Mouse (Mus musculus): ENCODE data around the gene Dysf. TPM values are rescaled to one million over a fixed set of nuclear protein-coding genes. Genes with fewer than 3 reads are reported as not detected.

Gene Dysf
- polyA plus RNA-seq, 1 experiment from 2014 or later = 13.1 TPM

DNA sequence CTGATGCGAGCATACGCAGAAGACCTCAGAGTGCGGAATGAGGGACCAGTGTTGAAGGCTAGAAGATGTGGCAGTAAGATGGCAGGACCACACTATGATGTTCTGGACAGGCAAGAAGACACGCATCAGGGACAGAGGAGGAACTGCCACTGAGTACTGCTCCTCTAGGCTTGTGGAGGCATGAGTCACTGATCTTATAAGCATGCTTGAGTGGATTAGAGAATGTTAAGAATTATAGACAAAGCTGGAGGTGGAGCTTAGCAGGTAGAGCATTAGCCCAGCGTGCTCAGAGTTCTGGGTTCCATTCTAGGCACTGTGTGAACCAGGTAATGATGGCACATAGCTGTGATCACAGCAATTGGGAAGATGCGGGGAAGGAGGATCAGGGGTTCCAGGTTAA lies 165.2 kb downstream of the Dysf start:
- H3K9me3 ChIP-seq = peaks cover 4% of the 10 kb centered on the region; the same call in 1 of the 2 replicates
- peaks cover 1% of the 10 kb centered on the region for H3K4me1 ChIP-seq
- no peak overlapping the region for H3K27ac ChIP-seq (replicated peaks)
- peaks cover 35% of the 10 kb centered on the region for H3K36me3 ChIP-seq
- no peaks in the 10 kb centered on the region for H3K27me3 ChIP-seq (replicated peaks)
- H3K4me2 ChIP-seq = no peak overlapping the region
- no peak overlapping the region for H3K9ac ChIP-seq
- 88% methylated on average over 6 of the region's 6 CpGs for WGBS
- H3K4me3 ChIP-seq = no peak overlapping the region
- ATAC-seq (ENCODE audit: extremely low read depth, insufficient number of reproducible peaks, low FRiP score, low TSS enrichment) = no peak

DNA sequence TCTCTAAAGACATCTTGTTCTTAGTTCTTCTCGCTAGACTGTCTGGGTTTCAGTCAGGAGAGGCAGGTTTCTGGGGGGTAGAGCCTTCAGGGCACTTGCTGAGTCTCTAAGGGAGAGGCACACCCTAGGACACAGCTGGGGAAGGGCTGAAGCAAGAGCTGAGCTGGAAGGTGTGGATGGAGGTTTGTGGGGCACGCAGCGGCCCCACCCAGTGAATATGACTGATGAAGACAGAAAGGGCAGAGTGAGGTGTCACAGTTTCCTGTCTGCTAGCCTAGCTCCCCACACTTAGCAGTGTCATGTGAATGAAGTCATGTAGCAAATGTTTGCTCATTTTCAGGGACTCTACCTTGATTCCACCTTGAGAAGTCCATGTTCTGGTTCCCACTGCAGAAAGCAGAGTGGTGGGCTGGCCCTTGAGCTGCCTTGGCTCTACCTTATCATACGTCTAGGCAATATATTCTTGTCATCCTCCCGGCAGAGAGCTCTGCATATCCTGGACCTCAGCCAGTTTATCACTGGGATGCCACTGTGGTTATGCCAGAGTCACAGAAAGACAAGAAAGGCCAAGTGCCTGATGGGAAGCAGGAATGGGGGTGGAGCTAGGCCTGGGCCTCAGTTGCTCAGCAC lies 170.5 kb downstream of the Dysf start:
- H3K4me3 ChIP-seq = no peak overlapping the region
- no peak overlapping the region for H3K4me2 ChIP-seq
- H3K9me3 ChIP-seq = peaks cover 4% of the 10 kb centered on the region; the same call in 1 of the 2 replicates
- peaks cover 18% of the 10 kb centered on the region for H3K36me3 ChIP-seq
- peak overlapping the region; percentile 39; the same call in 1 of the 2 replicates for H3K27ac ChIP-seq (replicated peaks)
- H3K4me1 ChIP-seq = peaks cover 27% of the 10 kb centered on the region
- no peak overlapping the region for H3K9ac ChIP-seq
- H3K27me3 ChIP-seq (replicated peaks) = no peaks in the 10 kb centered on the region
- ATAC-seq (ENCODE audit: extremely low read depth, insufficient number of reproducible peaks, low FRiP score, low TSS enrichment) = no peak; the same call in 1 of the 2 replicates
- 61% methylated on average over 5 of the region's 5 CpGs for WGBS

DNA sequence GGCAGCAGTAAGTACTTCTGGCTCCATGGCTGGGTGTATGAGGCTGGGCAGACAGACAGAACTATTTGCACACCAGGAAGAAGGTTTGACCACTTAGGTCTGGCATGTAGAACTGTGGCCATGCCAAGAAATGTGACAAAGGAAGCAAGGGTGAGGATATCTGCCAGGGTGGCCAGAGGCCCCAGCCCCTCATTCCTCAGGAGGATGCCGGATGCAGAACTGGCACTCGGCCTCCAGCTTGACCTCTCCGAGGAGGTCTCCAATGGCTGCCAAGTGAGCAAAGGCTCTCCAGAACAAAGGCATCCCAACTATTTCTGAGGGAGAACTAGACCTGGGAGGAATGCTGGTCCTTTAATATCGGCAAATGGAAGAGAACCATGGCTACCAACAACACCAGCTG lies 173.1 kb downstream of the Dysf start:
- WGBS = 11% methylated on average over 4 of the region's 4 CpGs
- Histone ChIP-seq H3K27me3 (replicated peaks) (no peaks in the 10 kb centered on the region), H3K9me3 (peaks cover 3% of the 10 kb centered on the region; the same call in 1 of the 2 replicates), H3K36me3 (peaks cover 7% of the 10 kb centered on the region; the same call in 1 of the 2 replicates), H3K4me3 (no peak overlapping the region), H3K4me2 (no peak overlapping the region), H3K9ac (no peak overlapping the region), H3K27ac (replicated peaks) (peak overlapping the region; percentile 73), H3K4me1 (peaks cover 37% of the 10 kb centered on the region)
- peak; percentile 51 for ATAC-seq (ENCODE audit: extremely low read depth, insufficient number of reproducible peaks, low FRiP score, low TSS enrichment)

DNA sequence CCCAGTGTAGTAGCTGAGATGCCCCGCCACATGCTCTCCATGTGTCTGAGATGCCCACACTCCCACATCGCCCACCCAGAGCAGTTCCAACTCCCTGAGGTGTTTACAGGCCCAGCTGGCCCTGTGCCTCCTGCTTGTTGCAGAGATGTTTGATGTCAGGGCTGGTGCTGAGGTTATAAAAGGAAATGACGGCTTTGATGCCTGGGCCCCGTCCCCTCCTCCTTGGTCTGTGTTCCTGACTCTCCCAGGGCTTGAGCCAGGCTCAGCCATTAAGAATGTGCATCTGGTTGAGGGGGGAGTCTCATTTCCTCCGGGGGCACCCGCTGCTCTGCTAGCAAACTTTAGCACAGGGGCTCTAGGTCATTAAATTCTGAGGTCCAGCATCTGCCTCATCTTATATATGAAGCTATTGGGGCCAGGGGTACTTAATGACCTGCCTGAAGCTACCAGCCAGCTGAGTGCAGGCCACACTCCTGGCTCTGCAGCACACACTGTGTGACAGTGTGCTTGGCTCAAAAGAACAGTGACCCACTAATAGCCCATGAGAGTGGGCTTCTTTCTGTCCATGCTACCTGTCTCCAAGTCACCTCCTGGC lies 183.4 kb downstream of the Dysf start:
- ATAC-seq (ENCODE audit: extremely low read depth, insufficient number of reproducible peaks, low FRiP score, low TSS enrichment) = no peak
- H3K9ac ChIP-seq = no peak overlapping the region
- no peak overlapping the region for H3K4me3 ChIP-seq
- H3K36me3 ChIP-seq = peaks cover 88% of the 10 kb centered on the region
- no peaks in the 10 kb centered on the region for H3K27me3 ChIP-seq (replicated peaks)
- no peak overlapping the region for H3K4me2 ChIP-seq
- peaks cover 12% of the 10 kb centered on the region for H3K4me1 ChIP-seq
- 62% methylated on average over 6 of the region's 6 CpGs for WGBS
- no peaks in the 10 kb centered on the region for H3K9me3 ChIP-seq
- H3K27ac ChIP-seq (replicated peaks) = 0 out of 2 replicates have a peak overlapping the region, but pooled peaks have one; percentile 42

DNA sequence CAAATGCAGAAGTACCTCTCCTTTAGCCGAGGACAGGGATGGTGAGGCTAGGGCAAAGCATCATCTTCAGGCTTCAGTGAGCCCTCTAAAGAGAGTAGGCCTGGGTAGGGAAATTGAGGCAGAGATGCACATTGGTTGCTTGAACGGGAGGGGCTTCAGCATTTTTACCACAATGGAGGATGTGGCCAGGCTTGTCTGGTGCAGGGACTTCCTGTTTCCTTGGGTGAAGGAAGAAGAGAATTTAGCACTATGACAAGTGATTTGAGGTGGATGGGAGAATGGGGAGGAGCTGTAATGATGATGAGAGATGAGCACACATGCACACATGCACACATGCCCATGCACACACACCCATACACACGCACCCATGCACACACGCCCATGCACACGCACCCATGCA lies 188.1 kb downstream of the Dysf start:
- no peak overlapping the region for H3K9ac ChIP-seq
- H3K27me3 ChIP-seq (replicated peaks) = no peaks in the 10 kb centered on the region
- peaks cover 6% of the 10 kb centered on the region for H3K4me1 ChIP-seq
- H3K27ac ChIP-seq (replicated peaks) = no peak overlapping the region
- H3K4me2 ChIP-seq = no peak overlapping the region
- WGBS = 80% methylated on average over 5 of the region's 5 CpGs
- 0 out of 2 replicates have a peak, but pooled peaks cover 3% of the 10 kb centered on the region for H3K9me3 ChIP-seq
- H3K4me3 ChIP-seq = no peak overlapping the region
- no peak for ATAC-seq (ENCODE audit: extremely low read depth, insufficient number of reproducible peaks, low FRiP score, low TSS enrichment)
- H3K36me3 ChIP-seq = peaks cover 93% of the 10 kb centered on the region

DNA sequence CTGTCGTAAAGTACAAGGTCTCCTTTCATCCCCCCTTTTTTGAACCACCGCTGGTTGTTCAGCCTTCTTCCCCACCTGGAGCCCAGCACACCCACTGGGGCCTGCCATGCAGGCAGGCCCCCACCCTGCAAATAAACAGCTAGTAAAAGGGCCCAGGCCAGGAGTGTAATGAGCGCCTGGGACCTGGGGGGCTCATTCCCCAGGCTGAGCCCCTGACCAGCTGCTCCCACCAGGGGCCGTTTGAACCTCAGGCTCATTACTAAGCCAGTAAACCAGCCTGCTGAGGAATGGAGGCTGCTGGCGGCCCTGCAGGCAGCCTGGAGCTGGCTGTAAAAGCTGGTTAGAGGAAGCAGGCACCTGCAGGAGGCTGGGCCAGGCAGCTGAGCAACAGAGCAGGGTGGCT lies 189.4 kb downstream of the Dysf start:
- H3K27ac ChIP-seq (replicated peaks) = no peak overlapping the region
- H3K4me3 ChIP-seq = no peak overlapping the region
- 57% methylated on average over 5 of the region's 5 CpGs for WGBS
- ATAC-seq (ENCODE audit: extremely low read depth, insufficient number of reproducible peaks, low FRiP score, low TSS enrichment) = no peak
- no peak overlapping the region for H3K9ac ChIP-seq
- H3K4me2 ChIP-seq = no peak overlapping the region
- 0 out of 2 replicates have a peak, but pooled peaks cover 3% of the 10 kb centered on the region for H3K9me3 ChIP-seq
- H3K36me3 ChIP-seq = peaks cover 81% of the 10 kb centered on the region
- H3K27me3 ChIP-seq (replicated peaks) = no peaks in the 10 kb centered on the region
- H3K4me1 ChIP-seq = no peaks in the 10 kb centered on the region

DNA sequence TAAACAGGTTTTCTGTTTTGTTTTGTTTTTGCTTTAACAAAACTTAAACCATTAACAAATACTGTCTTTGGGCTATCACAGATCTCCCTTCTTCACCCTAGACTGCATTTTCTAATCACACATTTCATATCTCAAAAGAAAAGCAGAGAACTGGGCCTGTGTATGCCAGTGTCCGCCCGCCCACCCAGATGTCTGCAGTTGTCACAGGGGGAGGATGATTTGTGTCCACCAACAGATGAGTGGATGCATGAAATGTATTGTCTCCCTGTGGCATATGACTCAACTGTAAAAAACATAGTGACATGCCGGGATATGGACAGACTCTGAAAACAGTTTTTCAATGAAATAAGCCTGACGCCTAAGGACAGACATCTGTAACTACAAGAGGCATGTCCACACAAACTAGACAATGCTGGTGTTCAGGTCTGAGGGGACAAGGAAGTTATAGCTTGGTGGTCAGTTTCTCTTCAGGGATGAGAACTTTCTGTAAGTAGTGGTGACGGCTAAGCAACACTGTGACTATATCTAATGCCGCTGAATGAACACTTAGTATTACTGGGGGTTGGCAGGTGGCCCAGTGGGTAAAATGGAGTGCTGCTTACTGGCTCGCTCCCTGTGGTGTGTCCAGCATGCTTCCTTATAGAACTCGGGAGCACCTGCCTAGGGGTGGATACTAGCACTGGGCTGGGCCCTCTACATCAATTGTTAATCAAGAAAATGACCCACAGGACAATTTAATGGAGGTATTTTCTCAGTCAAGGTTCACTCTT lies 193.5 kb downstream of the Dysf start:
- no peak overlapping the region for H3K4me3 ChIP-seq
- no peak overlapping the region for H3K9ac ChIP-seq
- 0 out of 2 replicates have a peak, but pooled peaks cover 3% of the 10 kb centered on the region for H3K9me3 ChIP-seq
- no peak for ATAC-seq (ENCODE audit: extremely low read depth, insufficient number of reproducible peaks, low FRiP score, low TSS enrichment)
- H3K27me3 ChIP-seq (replicated peaks) = no peaks in the 10 kb centered on the region
- peaks cover 75% of the 10 kb centered on the region for H3K36me3 ChIP-seq
- H3K27ac ChIP-seq (replicated peaks) = no peak overlapping the region
- H3K4me1 ChIP-seq = no peaks in the 10 kb centered on the region
- no peak overlapping the region for H3K4me2 ChIP-seq
- 73% methylated on average over 8 of the region's 8 CpGs for WGBS

DNA sequence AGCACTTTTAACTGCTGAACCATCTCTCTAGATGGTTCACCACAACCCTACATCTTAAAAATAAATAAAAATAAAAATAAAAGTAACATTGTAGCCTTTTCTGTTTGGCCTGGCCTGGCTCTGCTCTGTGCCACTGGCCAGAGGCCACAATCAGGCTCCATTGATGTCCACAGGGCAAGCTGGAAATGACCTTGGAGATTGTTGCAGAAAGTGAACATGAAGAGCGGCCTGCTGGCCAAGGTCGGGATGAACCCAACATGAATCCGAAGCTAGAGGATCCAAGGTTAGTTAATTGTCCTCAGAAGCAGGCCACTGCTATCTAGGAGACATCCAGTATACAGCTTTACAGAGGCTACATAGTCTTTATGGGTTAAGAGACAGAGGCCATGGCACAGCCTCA lies 197.2 kb downstream of the Dysf start:
- Histone ChIP-seq H3K4me2 (no peak overlapping the region), H3K4me3 (no peak overlapping the region), H3K4me1 (no peaks in the 10 kb centered on the region; the same call in 1 of the 2 replicates), H3K36me3 (peaks cover 56% of the 10 kb centered on the region), H3K27ac (replicated peaks) (no peak overlapping the region), H3K9ac (no peak overlapping the region), H3K27me3 (replicated peaks) (no peaks in the 10 kb centered on the region), H3K9me3 (peaks cover 3% of the 10 kb centered on the region; the same call in 1 of the 2 replicates)
- 83% methylated on average over 3 of the region's 3 CpGs for WGBS
- no peak for ATAC-seq (ENCODE audit: extremely low read depth, insufficient number of reproducible peaks, low FRiP score, low TSS enrichment)

DNA sequence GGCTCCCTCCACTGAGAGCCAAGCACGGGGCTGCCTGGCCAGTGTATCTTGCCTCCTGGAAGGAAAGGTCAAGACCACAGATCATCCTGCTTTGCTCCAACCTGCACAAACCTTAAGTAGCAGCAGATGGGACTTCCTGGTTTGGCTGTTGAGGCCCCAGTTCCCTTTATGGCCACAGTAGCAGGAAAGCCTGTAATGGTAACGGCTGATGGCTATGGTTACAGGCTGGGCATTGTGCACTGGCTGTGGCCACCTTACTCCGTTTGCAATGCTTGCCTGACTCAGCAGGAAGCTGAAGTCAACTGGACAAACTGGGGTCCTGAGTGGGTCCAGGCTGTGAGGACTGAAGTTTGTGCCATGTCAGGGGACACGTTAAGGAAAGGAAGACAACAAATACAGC lies 200.2 kb downstream of the Dysf start:
- Histone ChIP-seq H3K9me3 (no peaks in the 10 kb centered on the region; the same call in 1 of the 2 replicates), H3K36me3 (peaks cover 54% of the 10 kb centered on the region), H3K4me2 (no peak overlapping the region), H3K27ac (replicated peaks) (no peak overlapping the region), H3K4me3 (no peak overlapping the region), H3K9ac (no peak overlapping the region), H3K27me3 (replicated peaks) (no peaks in the 10 kb centered on the region), H3K4me1 (peaks cover 8% of the 10 kb centered on the region)
- WGBS = 77% methylated on average over 4 of the region's 4 CpGs
- ATAC-seq (ENCODE audit: extremely low read depth, insufficient number of reproducible peaks, low FRiP score, low TSS enrichment) = no peak

DNA sequence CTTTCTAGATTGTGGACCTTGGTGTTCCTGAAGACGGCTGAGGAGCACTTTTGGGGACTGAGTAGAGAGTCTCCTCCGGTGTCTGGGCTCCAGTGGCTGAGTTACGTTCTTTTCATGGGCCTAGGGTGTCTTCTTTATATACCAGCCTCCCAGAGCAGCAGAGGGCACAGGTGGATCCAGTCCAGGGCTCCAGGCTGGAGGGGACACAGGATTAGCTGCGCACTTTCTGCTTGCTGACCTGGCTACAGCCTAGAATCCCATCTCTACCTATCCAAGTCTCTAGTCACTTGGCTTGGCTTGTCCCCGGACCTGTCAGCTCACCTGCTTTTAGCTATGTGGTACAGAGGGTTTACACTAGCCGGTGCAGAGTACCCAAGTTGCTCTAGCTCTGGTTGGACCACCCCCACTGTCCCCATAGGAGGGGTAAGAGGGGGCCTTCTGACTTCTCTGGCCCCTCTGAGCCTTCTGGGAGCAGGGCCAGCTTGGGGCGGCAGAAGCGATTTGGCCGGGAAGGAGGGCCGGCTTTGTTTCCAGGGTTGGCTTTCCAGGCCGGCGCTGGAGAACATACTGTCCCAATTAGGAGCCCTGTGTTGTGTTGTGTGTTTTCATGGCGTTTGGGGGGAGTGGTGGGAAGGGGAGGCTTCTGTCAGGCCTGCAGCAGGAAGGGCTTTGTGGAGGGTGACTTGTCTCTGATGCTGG lies 201.5 kb downstream of the Dysf start:
- Histone ChIP-seq H3K4me3 (no peak overlapping the region), H3K36me3 (peaks cover 49% of the 10 kb centered on the region), H3K4me2 (no peak overlapping the region), H3K9me3 (no peaks in the 10 kb centered on the region; the same call in 1 of the 2 replicates), H3K27ac (replicated peaks) (no peak overlapping the region), H3K27me3 (replicated peaks) (no peaks in the 10 kb centered on the region), H3K4me1 (peaks cover 8% of the 10 kb centered on the region), H3K9ac (no peak overlapping the region)
- WGBS = 80% methylated on average over 13 of the region's 13 CpGs
- no peak for ATAC-seq (ENCODE audit: extremely low read depth, insufficient number of reproducible peaks, low FRiP score, low TSS enrichment)

DNA sequence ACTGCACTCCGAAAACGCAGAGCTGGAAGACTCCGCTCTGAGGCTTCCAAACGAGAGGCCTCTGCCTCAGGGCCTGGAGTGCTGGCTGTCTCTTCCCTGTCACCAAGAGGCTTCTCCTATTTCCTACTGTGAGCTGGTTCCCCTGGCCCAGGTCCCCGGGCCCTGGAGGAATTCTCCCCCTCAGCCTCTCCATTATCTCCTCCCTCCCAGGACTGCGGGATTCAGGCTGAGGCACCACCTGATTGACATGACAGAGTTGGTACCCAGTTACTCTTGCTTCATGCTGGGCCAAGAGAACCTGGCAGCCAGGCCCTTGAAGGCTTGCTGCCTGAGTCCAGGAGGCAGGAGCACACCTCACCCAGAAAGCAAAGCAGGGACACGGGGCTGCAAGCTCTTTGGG lies 203.1 kb downstream of the Dysf start:
- H3K27me3 ChIP-seq (replicated peaks) = no peaks in the 10 kb centered on the region
- H3K4me1 ChIP-seq = peaks cover 8% of the 10 kb centered on the region
- H3K9ac ChIP-seq = no peak overlapping the region
- ATAC-seq (ENCODE audit: extremely low read depth, insufficient number of reproducible peaks, low FRiP score, low TSS enrichment) = no peak
- peak overlapping the region; percentile 9; the same call in 1 of the 2 replicates for H3K27ac ChIP-seq (replicated peaks)
- H3K36me3 ChIP-seq = peaks cover 33% of the 10 kb centered on the region
- H3K4me2 ChIP-seq = no peak overlapping the region
- H3K4me3 ChIP-seq = no peak overlapping the region
- WGBS = 49% methylated on average over 7 of the region's 7 CpGs
- H3K9me3 ChIP-seq = no peaks in the 10 kb centered on the region; the same call in 1 of the 2 replicates

Measured in heart, embryonic 13.5 days (tissue).